Mouse (Mus musculus): ENCODE measurements around the gene Celf2.

- TF ChIP-seq CTCF (IDR thresholded peaks at IDR 0.05; ENCODE audit: borderline replicate concordance, insufficient read depth, low read depth, low read length) (no peak), POLR2A (IDR thresholded peaks at IDR 0.05; ENCODE audit: borderline replicate concordance, insufficient read depth, low read length) (no peak)
These were observed 272.1 kb downstream of the Celf2 start for GRCm38 (mm10) chr2:7237283-7237682.

Data from cerebellum, adult 2 months (tissue).